Mouse (Mus musculus) small intestine, adult 2 months (tissue): ENCODE measurements around the gene Trmt10b.

Experiments
- CTCF ChIP-seq: fragments of 200-500 bp; IDR thresholded peaks from 2 replicates; pipeline ENCODE4 v1.5.1; 2012; ENCODE audit warnings: low read depth, mild to moderate bottlenecking, control low read depth, inconsistent platforms, low read length, moderate library complexity, mixed read lengths; ENCODE audit not compliant: insufficient replicate concordance, insufficient read length; ENCODE audit errors: extremely low read depth
- POLR2A ChIP-seq: fragments of 200-500 bp; IDR thresholded peaks from 2 replicates; pipeline ENCODE4 v1.6.1; 2012; ENCODE audit warnings: low read depth, mild to moderate bottlenecking, control low read depth, inconsistent platforms, low read length, moderate library complexity

GRCm38 (mm10) chr4:45253839-45254601 is 42.9 kb upstream of the Trmt10b start:
- TF ChIP-seq CTCF (no peak), POLR2A (no peak)
